Comparison of ENCODE assay signal across 8 mouse cellular contexts in genomic region chr14:117951686-117952085, GRCm38 (mm10).
DNase-seq lines count a peak whose midpoint lies in the region; ATAC-seq and TF ChIP-seq lines count a peak whose summit lies in the region.

No protein-coding gene starts in this region.

- H3K27me3 ChIP-seq in heart, embryonic 11.5 days (ENCODE audit: control insufficient read depth, insufficient read depth, low read length): peaks cover 85% of the 10 kb centered on the region
- no peaks in the 10 kb centered on the region for H3K27me3 ChIP-seq in lung, embryonic 14.5 days (ENCODE audit: insufficient read depth, low read length)
- H3K27me3 ChIP-seq in forebrain, embryonic 12.5 days: no peaks in the 10 kb centered on the region
- no peaks in the 10 kb centered on the region; the same call in 1 of the 2 replicates for H3K27me3 ChIP-seq in neural tube, embryonic 15.5 days (replicated peaks)

- no peaks in the 10 kb centered on the region for H3K36me3 ChIP-seq in heart, embryonic 11.5 days (ENCODE audit: control insufficient read depth, insufficient read depth, low read length)
- no peaks in the 10 kb centered on the region for H3K36me3 ChIP-seq in lung, embryonic 14.5 days (ENCODE audit: insufficient read depth)
- H3K36me3 ChIP-seq in forebrain, embryonic 12.5 days (replicated peaks): no peaks in the 10 kb centered on the region
- no peaks in the 10 kb centered on the region for H3K36me3 ChIP-seq in neural tube, embryonic 15.5 days

- H3K9me3 ChIP-seq in heart, embryonic 11.5 days (replicated peaks; ENCODE audit: control insufficient read depth, low read length): no peaks in the 10 kb centered on the region; the same call in 1 of the 2 replicates
- H3K9me3 ChIP-seq in lung, embryonic 14.5 days (ENCODE audit: low read depth, low read length): no peaks in the 10 kb centered on the region
- no peaks in the 10 kb centered on the region for H3K9me3 ChIP-seq in forebrain, embryonic 12.5 days
- H3K9me3 ChIP-seq in neural tube, embryonic 15.5 days (replicated peaks): no peaks in the 10 kb centered on the region

- ATAC-seq in heart, embryonic 11.5 days (replicated peaks; ENCODE audit: insufficient number of reproducible peaks, low FRiP score, low TSS enrichment): no peak
- peak; percentile 57; the same call in 1 of the 2 replicates for ATAC-seq in lung, embryonic 14.5 days (ENCODE audit: insufficient read depth)
- peak; percentile 61; the same call in 1 of the 2 replicates for ATAC-seq in forebrain, embryonic 12.5 days (ENCODE audit: low FRiP score)
- no peak for ATAC-seq in neural tube, embryonic 15.5 days (ENCODE audit: low FRiP score)

- H3K27ac ChIP-seq in heart, embryonic 11.5 days (ENCODE audit: low read depth, low read length): no peak overlapping the region
- H3K27ac ChIP-seq in lung, embryonic 14.5 days (ENCODE audit: low read depth): no peak overlapping the region
- H3K27ac ChIP-seq in forebrain, embryonic 12.5 days: 0 out of 2 replicates have a peak overlapping the region, but pooled peaks have one; percentile 13
- no peak overlapping the region for H3K27ac ChIP-seq in neural tube, embryonic 15.5 days (replicated peaks)

- TF ChIP-seq CTCF in lung, embryonic 14.5 days (IDR thresholded peaks at IDR 0.05; ENCODE audit: low read depth): peak; percentile 57

- no peak for DNase-seq in heart, adult 11 months
- peak; percentile 75 for DNase-seq in lung, embryonic 14.5 days
- DNase-seq in lung, postnatal 25 days (ENCODE audit: low spot score): no peak
- no peak for DNase-seq in urinary bladder, postnatal 25 days (ENCODE audit: low spot score)
- no peak for DNase-seq in kidney, adult 8-10 months

- no peak overlapping the region for H3K9ac ChIP-seq in heart, embryonic 11.5 days (ENCODE audit: low read depth, low read length)
- H3K9ac ChIP-seq in lung, embryonic 14.5 days: no peak overlapping the region
- no peak overlapping the region for H3K9ac ChIP-seq in forebrain, embryonic 12.5 days
- H3K9ac ChIP-seq in neural tube, embryonic 15.5 days (replicated peaks): no peak overlapping the region

- H3K4me2 ChIP-seq in heart, embryonic 11.5 days: peak overlapping the region; percentile 46; the same call in 1 of the 2 replicates
- H3K4me2 ChIP-seq in lung, embryonic 14.5 days: peak overlapping the region; percentile 25; the same call in 1 of the 2 replicates
- no peak overlapping the region for H3K4me2 ChIP-seq in forebrain, embryonic 12.5 days
- peak overlapping the region; percentile 9; the same call in 1 of the 2 replicates for H3K4me2 ChIP-seq in neural tube, embryonic 15.5 days

- H3K4me3 ChIP-seq in heart, embryonic 11.5 days (ENCODE audit: low read depth, low read length): no peak overlapping the region
- no peak overlapping the region for H3K4me3 ChIP-seq in lung, embryonic 14.5 days (ENCODE audit: low read depth, low read length)
- H3K4me3 ChIP-seq in forebrain, embryonic 12.5 days (replicated peaks): no peak overlapping the region
- no peak overlapping the region for H3K4me3 ChIP-seq in neural tube, embryonic 15.5 days (replicated peaks)

- WGBS in heart, embryonic 11.5 days (ENCODE audit: insufficient replicate concordance): 36% methylated on average over 5 of the region's 5 CpGs
- WGBS in lung, embryonic 14.5 days: 34% methylated on average over 5 of the region's 5 CpGs
- WGBS in forebrain, embryonic 12.5 days: 61% methylated on average over 5 of the region's 5 CpGs
- WGBS in neural tube, embryonic 15.5 days: 63% methylated on average over 5 of the region's 5 CpGs

- H3K4me1 ChIP-seq in heart, embryonic 11.5 days (ENCODE audit: control insufficient read depth, insufficient read depth, low read length): peaks cover 6% of the 10 kb centered on the region; the same call in 1 of the 2 replicates
- H3K4me1 ChIP-seq in lung, embryonic 14.5 days (ENCODE audit: insufficient read depth): no peaks in the 10 kb centered on the region
- peaks cover 2% of the 10 kb centered on the region; the same call in 1 of the 2 replicates for H3K4me1 ChIP-seq in forebrain, embryonic 12.5 days
- H3K4me1 ChIP-seq in neural tube, embryonic 15.5 days: 0 out of 2 replicates have a peak, but pooled peaks cover 5% of the 10 kb centered on the region

Comparison
In these comparisons a context has a peak if more than half of its experiments do, and no peak if none do; other contexts are left out.
1. ATAC-seq: peak in lung, embryonic 14.5 days (single experiment) and forebrain, embryonic 12.5 days (single experiment); none in heart, embryonic 11.5 days (single experiment) and neural tube, embryonic 15.5 days (single experiment).